Mouse (Mus musculus) lung, adult 2 months (tissue): ENCODE measurements at regions not wholly inside any gene's neighbourhood (a gene's known extent, or its start where the extent isn't known, plus 50 kb on each side); places are given as distances from the start of the nearest gene placed in this dataset.
"Not testable (repeated sequence)": the region's sequence is repeated elsewhere in the genome, so short reads cannot be mapped to it uniquely, and the experiment has no call there.

Experiments
- DNase-seq: peaks from one replicate; pipeline ENCODE4 v3.0.0; 2022
- H3K4me1 ChIP-seq: fragments of 200-500 bp; 2 replicates; pipeline ENCODE4 v1.6.1; 2011; ENCODE audit warnings: low read length; ENCODE audit not compliant: control insufficient read depth, insufficient read depth
- H3K4me3 ChIP-seq: fragments of 200-500 bp; replicated peaks from 2 replicates; pipeline ENCODE3; 2011; ENCODE audit warnings: low read depth, mild to moderate bottlenecking, control low read depth, low read length; ENCODE audit errors: extremely low read depth
- CTCF ChIP-seq: fragments of 200-500 bp; IDR thresholded peaks from 2 replicates; pipeline ENCODE4 v1.5.1; 2011; ENCODE audit warnings: mild to moderate bottlenecking, low read length, control low read depth; ENCODE audit not compliant: insufficient read depth
- POLR2A ChIP-seq: fragments of 200-500 bp; IDR thresholded peaks from 2 replicates; pipeline ENCODE4 v1.6.1; 2011; ENCODE audit warnings: low read depth, mild to moderate bottlenecking, control low read depth, low read length, borderline replicate concordance; ENCODE audit errors: extremely low read depth
- WGBS: fragments of 180-500 bp; shearing (Covaris S2); methylation state at CpG from one replicate; pipeline ENCODE4 v1.1.7; 2018; 5-methylcytosine and 5-hydroxymethylcytosine counted together

- WGBS: 28% methylated on average over 12 of the region's 12 CpGs
- DNase-seq: peak; percentile 13
- Histone ChIP-seq H3K4me1 (no peaks in the 10 kb centered on the region), H3K4me3 (no peak overlapping the region)
- TF ChIP-seq CTCF: peak; percentile 79
- TF ChIP-seq POLR2A: no peak
Measured at GRCm38 (mm10) chr10:26139100-26140093, 60.5 kb upstream of the Tmem200a start.

DNA sequence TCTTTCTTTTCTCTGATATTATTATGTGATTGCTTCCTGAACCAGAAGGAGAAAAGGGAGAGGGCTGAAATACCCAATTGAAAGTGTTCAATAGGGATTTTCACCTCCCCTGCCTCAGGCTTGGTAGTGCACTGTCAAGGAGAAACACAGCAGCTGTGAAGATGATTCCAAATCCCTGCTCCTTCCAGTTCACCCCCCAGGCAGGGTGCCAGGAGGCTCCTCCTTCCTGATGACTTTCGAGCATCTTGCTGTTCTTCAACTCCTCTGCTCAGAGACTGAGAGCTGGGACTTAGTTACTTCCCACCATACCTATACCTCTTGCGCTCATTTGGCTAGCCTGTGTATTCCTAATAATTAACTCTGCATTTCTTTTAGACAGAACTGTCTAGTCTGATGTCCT is 73.7 kb upstream of the Tmem200a start:
- TF ChIP-seq POLR2A: no peak
- TF ChIP-seq CTCF: no peak
- Histone ChIP-seq H3K4me1 (no peaks in the 10 kb centered on the region), H3K4me3 (no peak overlapping the region)
- WGBS: 73% methylated on average over 2 of the region's 2 CpGs
- DNase-seq: no peak

DNA sequence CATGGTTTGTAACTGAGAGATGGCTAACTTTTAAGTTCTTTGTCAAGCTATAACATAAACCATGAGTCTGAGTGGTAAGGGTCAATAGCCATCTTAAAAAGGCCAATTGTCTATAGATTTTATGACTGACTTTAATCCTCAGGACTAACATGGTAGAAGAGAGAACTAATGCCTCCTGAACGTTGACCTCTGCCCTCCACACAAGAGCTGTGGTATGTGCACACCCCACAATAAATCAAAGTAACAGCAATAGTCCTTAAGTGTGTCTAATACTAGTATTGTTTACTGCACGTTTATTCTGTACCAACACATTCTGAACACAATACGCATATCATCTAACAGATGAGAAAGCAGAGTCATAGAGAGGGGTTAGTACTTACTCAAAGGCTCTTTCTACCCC is 70.7 kb upstream of the Samd3 start:
- 65% methylated on average over 3 of the region's 3 CpGs for WGBS
- Histone ChIP-seq H3K4me1 (no peaks in the 10 kb centered on the region), H3K4me3 (no peak overlapping the region)
- TF ChIP-seq CTCF (no peak), POLR2A (no peak)
- DNase-seq: no peak

DNA sequence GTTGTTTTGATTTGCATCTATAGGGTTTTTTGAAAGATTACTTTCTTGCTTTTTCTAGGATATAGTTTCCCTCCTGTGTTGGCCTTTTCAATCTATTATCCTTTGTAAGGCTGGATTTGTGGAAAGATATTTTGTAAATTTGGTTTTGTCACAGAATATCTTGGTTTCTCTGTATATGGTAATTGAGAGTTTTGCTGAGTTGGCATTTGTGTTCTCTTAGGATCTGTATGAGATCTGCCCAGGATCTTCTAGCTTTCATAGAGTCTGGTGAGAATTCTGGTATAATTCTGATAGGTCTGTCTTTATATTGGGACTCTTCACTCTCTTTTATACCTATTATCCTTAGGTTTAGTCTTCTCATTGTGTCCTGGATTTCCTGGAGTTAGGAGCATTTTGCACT is 68.4 kb upstream of the Samd3 start:
- not testable (repeated sequence) for DNase-seq, H3K4me1 ChIP-seq, H3K4me3 ChIP-seq

GRCm38 (mm10) chr10:26164531-26164930 is 65.0 kb upstream of the Samd3 start:
- Histone ChIP-seq H3K4me1 (no peaks in the 10 kb centered on the region), H3K4me3 (no peak overlapping the region)
- TF ChIP-seq POLR2A (no peak), CTCF (no peak)
- WGBS: 71% methylated on average over 2 of the region's 2 CpGs
- DNase-seq: no peak

DNA sequence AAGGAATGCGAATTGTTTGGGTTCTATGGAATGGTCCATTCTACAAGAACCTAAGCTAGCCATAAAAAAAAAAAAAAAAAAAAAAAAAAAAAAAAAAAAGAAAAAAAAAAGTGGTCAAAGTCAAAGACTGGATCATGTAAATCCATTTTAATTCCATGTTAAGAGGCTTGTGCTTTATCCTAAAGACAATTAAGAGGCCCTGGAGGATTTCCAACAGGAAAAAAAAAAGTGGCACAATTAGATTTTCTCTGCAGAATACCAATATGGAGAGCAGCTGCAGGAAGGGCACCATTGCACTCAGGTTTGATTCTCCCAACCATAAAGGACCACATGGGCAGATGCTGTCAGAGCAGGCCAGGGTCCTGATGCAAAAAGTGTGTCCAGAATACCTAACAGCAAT is 51.9 kb upstream of the Samd3 start:
- H3K4me3 ChIP-seq: no peak overlapping the region
- DNase-seq: no peak
- no peak for TF ChIP-seq POLR2A
- TF ChIP-seq CTCF: no peak
- 90% methylated on average over 1 of the region's 1 CpGs for WGBS
- no peaks in the 10 kb centered on the region for H3K4me1 ChIP-seq

DNA sequence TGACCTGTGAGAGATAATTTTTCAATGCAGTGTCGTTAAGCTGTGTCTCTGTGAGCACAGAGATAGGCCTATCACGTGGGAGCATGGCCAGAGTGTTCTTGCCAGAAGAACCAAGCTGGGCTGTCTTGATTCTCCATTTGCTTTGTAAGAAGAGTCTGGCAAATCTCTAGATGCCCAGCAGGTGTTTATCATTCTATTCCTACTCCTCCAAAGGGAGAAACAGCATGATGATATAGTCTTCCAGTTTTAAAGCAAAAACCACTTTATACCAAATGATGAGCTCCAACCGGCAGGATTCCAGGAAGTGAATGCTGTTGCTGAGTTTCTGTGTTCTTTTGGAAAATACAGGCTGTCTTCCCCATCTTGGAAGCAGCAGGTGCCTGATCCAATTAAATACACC is 51.2 kb upstream of the Samd3 start:
- 63% methylated on average over 3 of the region's 3 CpGs for WGBS
- no peak overlapping the region for H3K4me3 ChIP-seq
- no peak for DNase-seq
- no peaks in the 10 kb centered on the region for H3K4me1 ChIP-seq
- TF ChIP-seq POLR2A: no peak
- TF ChIP-seq CTCF: no peak
